Mouse (Mus musculus) kidney, embryonic 16.5 days (tissue): ENCODE data around the gene 4933402J07Rik. TPM values are rescaled to one million over a fixed set of nuclear protein-coding genes. Genes with fewer than 3 reads are reported as not detected.

Experiments
- ATAC-seq: fragments of 200-750 bp; cut with Nextera tagmentation; 2 replicates; pipeline ENCODE4 v1.8.0; 2017; ENCODE audit warnings: moderate TSS enrichment; ENCODE audit not compliant: low FRiP score, low TSS enrichment
- H3K27ac ChIP-seq: fragments of 300-500 bp; sonication (generic); 2 replicates; pipeline ENCODE4 v1.5.1; 2014; ENCODE audit warnings: low read length
- H3K27me3 ChIP-seq: fragments of 300-500 bp; sonication (generic); 2 replicates; pipeline ENCODE4 v1.6.1; 2014; ENCODE audit warnings: low read length, control low read depth, mixed read lengths; ENCODE audit not compliant: insufficient read depth
- H3K36me3 ChIP-seq: fragments of 300-500 bp; sonication (generic); 2 replicates; pipeline ENCODE4 v1.6.1; 2014; ENCODE audit warnings: low read length, control low read depth, mixed read lengths; ENCODE audit not compliant: insufficient read depth
- H3K4me1 ChIP-seq: fragments of 300-500 bp; sonication (generic); 2 replicates; pipeline ENCODE4 v1.6.1; 2014; ENCODE audit warnings: low read length, control low read depth, mixed read lengths; ENCODE audit not compliant: insufficient read depth
- H3K4me2 ChIP-seq: fragments of 300-500 bp; sonication (generic); replicated peaks from 2 replicates; pipeline ENCODE4 v1.6.1; 2014; ENCODE audit warnings: low read depth, low read length
- H3K4me3 ChIP-seq: fragments of 300-500 bp; sonication (generic); 2 replicates; pipeline ENCODE4 v1.5.1; 2014; ENCODE audit warnings: mild to moderate bottlenecking, low read length
- H3K9ac ChIP-seq: fragments of 300-500 bp; sonication (generic); replicated peaks from 2 replicates; pipeline ENCODE4 v1.6.1; 2014; ENCODE audit warnings: low read length
- H3K9me3 ChIP-seq: fragments of 300-500 bp; sonication (generic); 2 replicates; pipeline ENCODE4 v1.6.1; 2016; ENCODE audit warnings: low read length, control low read depth
- WGBS: fragments of 180-500 bp; shearing (Covaris S2); extraction: QIAGEN DNeasy Blood & Tissue Kit; methylation state at CpG from one replicate; pipeline ENCODE4 v1.1.7; 2014; 5-methylcytosine and 5-hydroxymethylcytosine counted together
- polyA plus RNA-seq: library from polyadenylated mRNA; unstranded; fragments of >200 nt; fragmentation: Nextera tagmentation; extraction: Ambion mirVana; gene quantifications from 2 replicates; pipeline ENCODE4 v1.2.1, GENCODE M21; 2015

4933402J07Rik gene
- polyA plus RNA-seq, 1 experiment from 2014 or later = not detected

GRCm38 (mm10) chr8:87560801-87561200, 2.9 kb upstream of the 4933402J07Rik start:
- WGBS = 44% methylated on average over 2 of the region's 2 CpGs
- no peak for ATAC-seq

GRCm38 (mm10) chr8:87569203-87569602, 5.5 kb downstream of the 4933402J07Rik start:
- Histone ChIP-seq H3K27me3 (no peaks in the 10 kb centered on the region), H3K4me2 (no peak overlapping the region), H3K9me3 (no peaks in the 10 kb centered on the region), H3K4me1 (peaks cover 9% of the 10 kb centered on the region), H3K4me3 (no peak overlapping the region), H3K9ac (no peak overlapping the region), H3K36me3 (no peaks in the 10 kb centered on the region), H3K27ac (no peak overlapping the region)
- ATAC-seq = no peak
- 86% methylated on average over 5 of the region's 5 CpGs for WGBS

More at GRCm38 (mm10) chr8:87560801-87561200, 2.9 kb upstream of the 4933402J07Rik start:
- no peak overlapping the region for H3K27ac ChIP-seq
- H3K4me1 ChIP-seq = no peaks in the 10 kb centered on the region
- no peak overlapping the region for H3K4me2 ChIP-seq
- H3K4me3 ChIP-seq = no peak overlapping the region
- H3K9ac ChIP-seq = no peak overlapping the region
- H3K36me3 ChIP-seq = no peaks in the 10 kb centered on the region
- H3K27me3 ChIP-seq = no peaks in the 10 kb centered on the region
- no peaks in the 10 kb centered on the region for H3K9me3 ChIP-seq

GRCm38 (mm10) chr8:87569706-87570563, 6.3 kb downstream of the 4933402J07Rik start:
- peaks cover 9% of the 10 kb centered on the region for H3K4me1 ChIP-seq
- H3K4me3 ChIP-seq = peak overlapping the region; percentile 36
- WGBS = 31% methylated on average over 13 of the region's 13 CpGs
- H3K9me3 ChIP-seq = no peaks in the 10 kb centered on the region
- peak overlapping the region; percentile 59 for H3K4me2 ChIP-seq
- no peaks in the 10 kb centered on the region for H3K27me3 ChIP-seq
- H3K9ac ChIP-seq = peak overlapping the region; percentile 5
- peak overlapping the region; percentile 43; the same call in 1 of the 2 replicates for H3K27ac ChIP-seq
- ATAC-seq = peak; percentile 31; the same call in 1 of the 2 replicates
- no peaks in the 10 kb centered on the region for H3K36me3 ChIP-seq

GRCm38 (mm10) chr8:87570564-87570855, 6.9 kb downstream of the 4933402J07Rik start:
- H3K9me3 ChIP-seq = no peaks in the 10 kb centered on the region
- under 1% methylated on average over 8 of the region's 8 CpGs for WGBS
- H3K4me2 ChIP-seq = peak overlapping the region; percentile 59
- 0 out of 2 replicates have a peak, but pooled peaks have one; percentile 31 for ATAC-seq
- H3K27ac ChIP-seq = peak overlapping the region; percentile 43; the same call in 1 of the 2 replicates
- H3K9ac ChIP-seq = peak overlapping the region; percentile 5
- no peaks in the 10 kb centered on the region for H3K27me3 ChIP-seq
- peak overlapping the region; percentile 36 for H3K4me3 ChIP-seq
- no peaks in the 10 kb centered on the region for H3K36me3 ChIP-seq
- peaks cover 9% of the 10 kb centered on the region for H3K4me1 ChIP-seq

GRCm38 (mm10) chr8:87570880-87571279, 7.2 kb downstream of the 4933402J07Rik start:
- Histone ChIP-seq H3K9me3 (no peaks in the 10 kb centered on the region), H3K27me3 (no peaks in the 10 kb centered on the region), H3K27ac (no peak overlapping the region), H3K36me3 (no peaks in the 10 kb centered on the region), H3K4me3 (peak overlapping the region; percentile 36), H3K9ac (peak overlapping the region; percentile 5; the same call in 1 of the 2 replicates), H3K4me1 (peaks cover 9% of the 10 kb centered on the region), H3K4me2 (peak overlapping the region; percentile 59)
- 4% methylated on average over 7 of the region's 7 CpGs for WGBS
- ATAC-seq = no peak

- ATAC-seq = 0 out of 2 replicates have a peak, but pooled peaks have one; percentile 63
- WGBS = 0% methylated on average over 2 of the region's 2 CpGs
- no peak overlapping the region for H3K4me2 ChIP-seq
- H3K4me3 ChIP-seq = no peak overlapping the region
- no peaks in the 10 kb centered on the region for H3K27me3 ChIP-seq
- no peaks in the 10 kb centered on the region for H3K36me3 ChIP-seq
- H3K9me3 ChIP-seq = no peaks in the 10 kb centered on the region
- no peak overlapping the region for H3K9ac ChIP-seq
- H3K4me1 ChIP-seq = no peaks in the 10 kb centered on the region
- H3K27ac ChIP-seq = no peak overlapping the region
These were observed 30.6 kb downstream of the 4933402J07Rik start for GRCm38 (mm10) chr8:87594272-87594671.

- Histone ChIP-seq H3K4me2 (no peak overlapping the region), H3K27me3 (no peaks in the 10 kb centered on the region; the same call in 1 of the 2 replicates), H3K9me3 (no peaks in the 10 kb centered on the region), H3K4me3 (no peak overlapping the region), H3K36me3 (no peaks in the 10 kb centered on the region), H3K9ac (no peak overlapping the region), H3K27ac (no peak overlapping the region), H3K4me1 (0 out of 2 replicates have a peak, but pooled peaks cover 4% of the 10 kb centered on the region)
- WGBS = 68% methylated on average over 2 of the region's 2 CpGs
- ATAC-seq = no peak
These were observed 39.1 kb downstream of the 4933402J07Rik start for GRCm38 (mm10) chr8:87602731-87603130.

- Histone ChIP-seq H3K9me3 (no peaks in the 10 kb centered on the region), H3K4me2 (no peak overlapping the region), H3K4me3 (no peak overlapping the region), H3K9ac (no peak overlapping the region), H3K36me3 (no peaks in the 10 kb centered on the region), H3K27me3 (no peaks in the 10 kb centered on the region), H3K27ac (no peak overlapping the region), H3K4me1 (0 out of 2 replicates have a peak, but pooled peaks cover 4% of the 10 kb centered on the region)
- WGBS = 62% methylated on average over 7 of the region's 7 CpGs
- ATAC-seq = no peak
These were observed 45.5 kb downstream of the 4933402J07Rik start for GRCm38 (mm10) chr8:87609110-87609509.

GRCm38 (mm10) chr8:87609651-87610192, 46.1 kb downstream of the 4933402J07Rik start:
- WGBS = 87% methylated on average over 4 of the region's 4 CpGs
- Histone ChIP-seq H3K4me3 (no peak overlapping the region), H3K9ac (no peak overlapping the region), H3K36me3 (no peaks in the 10 kb centered on the region), H3K27me3 (no peaks in the 10 kb centered on the region), H3K9me3 (no peaks in the 10 kb centered on the region), H3K4me2 (no peak overlapping the region), H3K27ac (no peak overlapping the region), H3K4me1 (0 out of 2 replicates have a peak, but pooled peaks cover 4% of the 10 kb centered on the region)
- no peak for ATAC-seq

- Histone ChIP-seq H3K27me3 (no peaks in the 10 kb centered on the region), H3K9me3 (no peaks in the 10 kb centered on the region), H3K27ac (no peak overlapping the region), H3K4me2 (no peak overlapping the region), H3K9ac (no peak overlapping the region), H3K4me3 (no peak overlapping the region), H3K36me3 (no peaks in the 10 kb centered on the region), H3K4me1 (no peaks in the 10 kb centered on the region)
- WGBS = 88% methylated on average over 1 of the region's 1 CpGs
- ATAC-seq = no peak
These were observed 50.0 kb downstream of the 4933402J07Rik start for GRCm38 (mm10) chr8:87613701-87614100.
